Mouse (Mus musculus): Measurements from ENCODE around the gene Shank3.

DNA sequence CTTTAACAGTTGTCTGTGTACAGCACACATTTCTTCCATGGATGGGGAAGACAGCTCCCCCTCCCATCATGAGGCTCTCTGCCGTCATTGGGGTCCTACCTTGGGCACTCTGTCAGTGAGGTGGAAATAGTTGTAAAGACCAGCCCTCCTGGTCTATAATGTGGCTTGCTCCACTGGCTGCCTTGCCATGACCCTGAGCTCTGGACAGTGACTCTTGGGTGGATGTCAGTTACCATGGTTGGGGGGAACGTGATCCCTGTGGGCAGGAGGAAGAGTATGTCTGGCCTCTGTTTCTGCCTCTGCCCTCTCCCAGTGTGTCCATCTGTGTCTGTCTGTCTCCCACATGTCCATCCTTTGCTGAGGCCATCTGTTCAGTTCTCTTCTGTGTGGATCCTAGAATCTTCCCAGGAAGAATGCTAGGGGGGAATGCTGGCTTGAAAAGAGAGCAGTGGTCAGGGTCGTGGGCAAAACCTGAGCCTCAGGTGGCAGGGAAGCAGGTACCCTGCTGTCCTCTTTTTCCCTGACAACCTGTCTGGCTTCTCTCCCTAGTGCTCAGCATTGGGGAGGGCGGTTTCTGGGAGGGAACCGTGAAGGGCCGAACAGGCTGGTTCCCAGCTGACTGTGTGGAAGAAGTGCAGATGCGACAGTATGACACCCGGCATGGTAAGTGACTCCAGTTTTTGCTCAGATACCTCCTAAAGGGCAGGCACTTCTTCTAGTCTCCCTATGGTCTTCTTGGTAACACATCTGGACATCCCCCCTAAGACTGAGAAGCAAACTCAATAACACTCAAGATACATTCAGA, 25.4 kb downstream of the Shank3 start:
- TF ChIP-seq CTCF (IDR thresholded peaks at IDR 0.05) (no peak), EP300 (IDR thresholded peaks at IDR 0.05) (no peak)
